Mouse (Mus musculus): ENCODE results near the gene Mlkl. TPM values are rescaled to one million over a fixed set of nuclear protein-coding genes. Genes with fewer than 3 reads are reported as not detected.

The Mlkl gene
- 2.5 and 3.1 TPM in 2 replicates for polyA plus RNA-seq (2015; fragmentation: Nextera tagmentation; extraction: Ambion mirVana)

DNA sequence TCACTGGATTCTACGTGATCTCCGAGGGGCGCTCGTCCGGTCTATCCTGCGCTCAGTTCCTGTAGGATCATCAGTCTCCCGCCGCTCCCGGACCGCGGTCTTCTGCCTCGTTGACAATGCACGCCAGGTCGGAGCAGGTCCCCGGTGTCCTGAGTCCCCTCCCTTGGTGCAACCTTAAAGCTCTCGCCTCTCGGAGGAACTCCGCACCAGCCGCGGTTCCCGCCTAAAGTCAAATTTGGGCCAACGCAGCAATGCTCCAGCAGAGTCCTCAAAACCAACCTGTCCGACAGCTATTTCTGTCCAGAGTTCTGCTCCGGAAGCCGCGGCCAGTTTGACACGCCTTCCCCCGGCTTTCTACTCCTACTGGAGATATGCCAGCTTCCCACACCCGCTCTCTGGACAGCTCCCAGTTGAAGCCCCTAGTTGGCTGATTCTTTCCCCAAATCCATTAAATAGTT lies at the start of gene Mlkl:
TSS of gene Mlkl (minus strand) at position 288 of the 458 bp plus-strand sequence.
- no peaks in the 10 kb centered on the region for H3K27me3 ChIP-seq (ENCODE audit: insufficient read depth, low read length)
- peak within 1 kb of the TSS; percentile 92 for H3K4me2 ChIP-seq (ENCODE audit: low read length)
- peak within 1 kb of the TSS; percentile 53 for H3K9ac ChIP-seq (ENCODE audit: low read depth, low read length)
- peak; percentile 85 for DNase-seq (ENCODE audit: low spot score)
- no peaks in the 10 kb centered on the region for H3K36me3 ChIP-seq (ENCODE audit: insufficient read depth, low read length)
- under 1% methylated on average over 29 of the region's 29 CpGs for WGBS
- no peaks in the 10 kb centered on the region for H3K9me3 ChIP-seq (replicated peaks; ENCODE audit: low read length)
- no peak for ATAC-seq (replicated peaks; ENCODE audit: low FRiP score, low read depth)
- no peak within 1 kb of the TSS for H3K27ac ChIP-seq
- H3K4me1 ChIP-seq (replicated peaks; ENCODE audit: insufficient read depth, low read length): 0 out of 2 replicates have a peak, but pooled peaks cover 4% of the 10 kb centered on the region
- H3K4me3 ChIP-seq (replicated peaks; ENCODE audit: low read depth, low read length): peak within 1 kb of the TSS; percentile 46
- no peak for TF ChIP-seq CTCF (IDR thresholded peaks at IDR 0.05; ENCODE audit: low read depth)

DNA sequence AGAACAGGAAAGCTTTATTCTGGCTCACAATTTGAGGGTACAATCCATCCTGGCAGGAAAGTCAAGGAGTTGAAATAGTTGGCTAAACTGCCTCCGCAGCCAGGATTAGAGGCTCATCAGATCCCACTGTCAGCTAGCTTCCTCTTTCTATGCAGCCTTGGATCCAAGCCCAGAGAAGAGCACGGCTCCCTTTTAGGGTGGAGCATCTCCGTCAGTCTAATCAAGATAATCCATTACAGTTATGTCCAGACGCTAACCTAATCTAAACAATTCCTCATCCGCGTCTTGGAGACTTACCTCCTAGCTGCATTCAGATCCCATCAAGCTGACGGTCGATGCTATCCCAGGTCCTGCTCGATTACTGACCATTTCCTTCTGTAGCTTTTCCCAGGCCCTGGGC lies 47.9 kb upstream of the Mlkl start:
- WGBS: 50% methylated on average over 9 of the region's 9 CpGs
- no peak overlapping the region for H3K9ac ChIP-seq (ENCODE audit: low read depth, low read length)
- no peak for DNase-seq (ENCODE audit: low spot score)

DNA sequence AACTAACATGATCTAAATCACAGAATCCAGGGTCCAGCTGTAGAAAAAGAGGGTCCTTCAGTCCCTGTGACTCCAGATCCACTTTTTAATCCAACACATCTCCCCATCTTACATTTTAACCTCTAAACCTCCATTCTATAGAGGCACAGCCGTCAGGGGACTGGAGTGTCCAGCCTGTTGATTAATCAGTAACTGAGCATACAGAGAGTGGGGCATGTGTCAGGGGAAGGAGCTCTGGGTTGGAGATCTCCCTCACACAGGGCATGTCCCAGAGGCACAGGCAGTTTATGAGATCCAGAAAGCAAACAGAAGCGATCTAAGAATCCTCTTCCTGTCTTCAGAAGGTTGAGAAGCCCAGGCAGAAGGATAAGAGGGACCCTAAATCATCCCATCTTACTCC lies 46.7 kb upstream of the Mlkl start:
- DNase-seq (ENCODE audit: low spot score) (no peak), ATAC-seq (replicated peaks; ENCODE audit: low FRiP score, low read depth) (no peak)
- Histone ChIP-seq H3K36me3 (ENCODE audit: insufficient read depth, low read length) (no peaks in the 10 kb centered on the region), H3K4me2 (ENCODE audit: low read length) (no peak overlapping the region), H3K9me3 (replicated peaks; ENCODE audit: low read length) (no peaks in the 10 kb centered on the region), H3K27me3 (ENCODE audit: insufficient read depth, low read length) (no peaks in the 10 kb centered on the region), H3K4me1 (replicated peaks; ENCODE audit: insufficient read depth, low read length) (no peaks in the 10 kb centered on the region), H3K4me3 (replicated peaks; ENCODE audit: low read depth, low read length) (no peak overlapping the region), H3K9ac (ENCODE audit: low read depth, low read length) (no peak overlapping the region), H3K27ac (no peak overlapping the region)
- 35% methylated on average over 2 of the region's 2 CpGs for WGBS
- TF ChIP-seq CTCF (IDR thresholded peaks at IDR 0.05; ENCODE audit: low read depth): no peak

More for the DNA sequence above, 47.9 kb upstream of the Mlkl start:
- Histone ChIP-seq H3K4me1 (replicated peaks; ENCODE audit: insufficient read depth, low read length) (no peaks in the 10 kb centered on the region), H3K27me3 (ENCODE audit: insufficient read depth, low read length) (no peaks in the 10 kb centered on the region), H3K9me3 (replicated peaks; ENCODE audit: low read length) (no peaks in the 10 kb centered on the region), H3K4me2 (ENCODE audit: low read length) (no peak overlapping the region), H3K4me3 (replicated peaks; ENCODE audit: low read depth, low read length) (no peak overlapping the region), H3K36me3 (ENCODE audit: insufficient read depth, low read length) (no peaks in the 10 kb centered on the region), H3K27ac (no peak overlapping the region)
- no peak for TF ChIP-seq CTCF (IDR thresholded peaks at IDR 0.05; ENCODE audit: low read depth)
- ATAC-seq (replicated peaks; ENCODE audit: low FRiP score, low read depth): no peak

DNA sequence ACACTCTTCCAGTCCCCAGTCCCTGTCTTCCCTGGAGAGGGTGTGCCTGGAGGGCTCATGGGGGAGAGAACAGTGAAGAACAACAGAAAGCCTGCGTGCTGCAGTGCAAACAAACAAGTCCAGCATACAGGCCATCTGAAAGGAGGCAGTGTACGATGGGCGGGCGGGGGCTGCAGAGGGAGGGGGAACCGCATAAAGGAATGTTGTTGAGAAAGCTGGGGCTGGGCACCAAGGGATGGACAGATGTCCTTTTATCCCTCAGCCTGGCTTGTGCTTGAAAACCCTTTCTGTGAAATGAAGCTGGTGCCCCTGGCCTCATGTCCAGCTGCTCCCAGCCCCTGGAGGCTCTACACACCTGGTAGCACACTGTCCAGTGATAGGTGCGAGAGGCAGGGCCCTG lies 37.2 kb upstream of the Mlkl start:
- no peak overlapping the region for H3K4me2 ChIP-seq (ENCODE audit: low read length)
- WGBS: 61% methylated on average over 6 of the region's 6 CpGs
- no peak overlapping the region for H3K27ac ChIP-seq
- H3K27me3 ChIP-seq (ENCODE audit: insufficient read depth, low read length): no peaks in the 10 kb centered on the region
- 0 out of 2 replicates have a peak, but pooled peaks cover 5% of the 10 kb centered on the region for H3K4me1 ChIP-seq (replicated peaks; ENCODE audit: insufficient read depth, low read length)
- no peaks in the 10 kb centered on the region for H3K36me3 ChIP-seq (ENCODE audit: insufficient read depth, low read length)
- no peaks in the 10 kb centered on the region for H3K9me3 ChIP-seq (replicated peaks; ENCODE audit: low read length)
- ATAC-seq (replicated peaks; ENCODE audit: low FRiP score, low read depth): no peak
- no peak for DNase-seq (ENCODE audit: low spot score)
- no peak for TF ChIP-seq CTCF (IDR thresholded peaks at IDR 0.05; ENCODE audit: low read depth)
- no peak overlapping the region for H3K9ac ChIP-seq (ENCODE audit: low read depth, low read length)
- H3K4me3 ChIP-seq (replicated peaks; ENCODE audit: low read depth, low read length): no peak overlapping the region

DNA sequence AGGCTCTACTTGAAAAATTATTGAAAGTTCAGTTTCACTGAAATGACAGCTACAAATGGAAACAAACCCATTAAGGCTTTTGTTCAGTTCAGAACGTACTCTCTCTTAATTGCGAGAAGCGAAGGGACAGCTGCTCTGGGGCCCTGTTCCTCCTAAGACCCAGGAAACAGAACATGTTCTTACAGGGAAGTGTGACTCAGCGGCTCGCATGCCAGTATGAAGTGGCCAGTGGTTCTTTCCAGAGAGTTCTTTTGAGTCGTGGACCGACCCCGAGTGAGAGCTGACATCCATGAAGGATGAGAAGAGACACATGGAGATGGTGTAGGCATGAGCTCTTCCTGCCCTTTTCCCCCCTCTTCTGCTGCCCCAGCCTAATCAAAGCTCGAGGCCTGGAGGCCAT lies 31.7 kb upstream of the Mlkl start:
- Histone ChIP-seq H3K9me3 (replicated peaks; ENCODE audit: low read length) (no peaks in the 10 kb centered on the region), H3K4me2 (ENCODE audit: low read length) (no peak overlapping the region), H3K36me3 (ENCODE audit: insufficient read depth, low read length) (no peaks in the 10 kb centered on the region), H3K27me3 (ENCODE audit: insufficient read depth, low read length) (no peaks in the 10 kb centered on the region), H3K9ac (ENCODE audit: low read depth, low read length) (no peak overlapping the region), H3K27ac (no peak overlapping the region), H3K4me3 (replicated peaks; ENCODE audit: low read depth, low read length) (no peak overlapping the region), H3K4me1 (replicated peaks; ENCODE audit: insufficient read depth, low read length) (0 out of 2 replicates have a peak, but pooled peaks cover 5% of the 10 kb centered on the region)
- DNase-seq (ENCODE audit: low spot score) (no peak), ATAC-seq (replicated peaks; ENCODE audit: low FRiP score, low read depth) (no peak)
- WGBS: 81% methylated on average over 9 of the region's 9 CpGs
- TF ChIP-seq CTCF (IDR thresholded peaks at IDR 0.05; ENCODE audit: low read depth): no peak

DNA sequence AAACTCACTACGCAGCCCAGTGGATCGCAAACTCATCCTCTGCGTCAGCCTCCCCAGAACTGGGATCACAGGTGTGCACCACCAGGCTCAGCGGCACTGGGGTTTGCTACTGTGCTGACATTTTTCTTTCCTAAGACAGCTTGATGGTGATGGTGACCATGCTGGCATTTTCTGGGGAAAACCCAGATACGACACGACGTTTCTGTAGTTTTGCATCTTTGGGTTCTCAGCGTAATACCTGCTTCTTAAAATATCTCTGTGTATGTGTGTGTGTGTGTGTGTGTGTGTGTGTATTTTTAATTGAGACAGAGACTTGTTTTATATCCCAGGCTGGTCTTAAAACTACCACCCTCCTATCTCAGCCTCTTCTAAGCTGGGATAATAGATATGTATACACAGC lies 29.4 kb upstream of the Mlkl start:
- Histone ChIP-seq H3K27me3 (ENCODE audit: insufficient read depth, low read length) (no peaks in the 10 kb centered on the region), H3K9ac (ENCODE audit: low read depth, low read length) (0 out of 2 replicates have a peak overlapping the region, but pooled peaks have one; percentile 3), H3K27ac (peak overlapping the region; percentile 43; the same call in 1 of the 2 replicates), H3K4me1 (replicated peaks; ENCODE audit: insufficient read depth, low read length) (0 out of 2 replicates have a peak, but pooled peaks cover 5% of the 10 kb centered on the region), H3K9me3 (replicated peaks; ENCODE audit: low read length) (no peaks in the 10 kb centered on the region), H3K36me3 (ENCODE audit: insufficient read depth, low read length) (no peaks in the 10 kb centered on the region), H3K4me3 (replicated peaks; ENCODE audit: low read depth, low read length) (no peak overlapping the region), H3K4me2 (ENCODE audit: low read length) (0 out of 2 replicates have a peak overlapping the region, but pooled peaks have one; percentile 0)
- no peak for TF ChIP-seq CTCF (IDR thresholded peaks at IDR 0.05; ENCODE audit: low read depth)
- ATAC-seq (replicated peaks; ENCODE audit: low FRiP score, low read depth) (no peak), DNase-seq (ENCODE audit: low spot score) (no peak)
- 69% methylated on average over 8 of the region's 8 CpGs for WGBS
